In the genomic region with DNA sequence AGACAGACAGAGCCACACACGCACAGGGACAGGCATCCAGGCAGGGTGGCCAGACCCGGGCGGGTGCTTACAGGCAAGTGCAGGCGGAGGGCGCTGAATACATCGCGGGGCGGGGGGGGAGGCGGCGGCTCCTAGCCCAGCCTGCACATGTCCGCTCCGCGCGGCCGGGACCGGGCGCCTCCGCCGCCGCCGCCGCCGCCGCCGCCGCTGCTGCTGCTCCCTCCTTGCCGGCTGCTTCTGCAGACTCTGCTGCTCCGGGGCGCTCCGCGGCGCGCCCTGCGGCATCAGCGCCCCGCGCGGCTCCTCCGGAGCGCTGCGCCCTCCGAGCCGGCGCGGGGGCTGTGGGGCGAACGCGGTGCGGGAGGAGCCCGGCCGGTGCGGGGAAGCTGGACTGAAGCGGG, we compare ENCODE assay signal across 8 mouse cellular contexts. TPM values are rescaled to one million over a fixed set of nuclear protein-coding genes. Genes with fewer than 3 reads are reported as not detected.
DNase-seq lines count a peak whose midpoint lies in the region; ATAC-seq lines count a peak whose summit lies in the region.

TSS of gene Fgf18 (minus strand) at position 230 of the 401 bp plus-strand sequence.

- H3K4me2 ChIP-seq in heart, embryonic 14.5 days (ENCODE audit: low read length) = peak within 1 kb of the TSS; percentile 67
- H3K4me2 ChIP-seq in midbrain, embryonic 15.5 days = peak within 1 kb of the TSS; percentile 94

- H3K27me3 ChIP-seq in heart, embryonic 14.5 days (ENCODE audit: control insufficient read depth, insufficient read depth, low read length) = peaks cover 8% of the 10 kb centered on the region; the same call in 1 of the 2 replicates
- H3K27me3 ChIP-seq in midbrain, embryonic 15.5 days (replicated peaks) = peaks cover 12% of the 10 kb centered on the region; the same call in 1 of the 2 replicates

- H3K4me3 ChIP-seq in heart, embryonic 14.5 days (ENCODE audit: control insufficient read depth in 1 of 2, insufficient read depth in 1 of 2, low read depth in 1 of 2, low read length in 2 of 2) = peak within 1 kb of the TSS; percentile 54 to 66
- peak within 1 kb of the TSS; percentile 73 for H3K4me3 ChIP-seq in midbrain, embryonic 15.5 days

- H3K9me3 ChIP-seq in heart, embryonic 14.5 days (ENCODE audit: control insufficient read depth, low read length) = no peaks in the 10 kb centered on the region
- no peaks in the 10 kb centered on the region for H3K9me3 ChIP-seq in midbrain, embryonic 15.5 days

- H3K9ac ChIP-seq in heart, embryonic 14.5 days (ENCODE audit: low read length) = peak within 1 kb of the TSS; percentile 59
- H3K9ac ChIP-seq in midbrain, embryonic 15.5 days = peak within 1 kb of the TSS; percentile 59

- ATAC-seq in heart, embryonic 14.5 days (ENCODE audit: insufficient number of reproducible peaks, insufficient read depth, low FRiP score, low read depth) = peak; percentile 4; the same call in 1 of the 2 replicates
- peak; percentile 70 for ATAC-seq in midbrain, embryonic 15.5 days (replicated peaks)

- H3K4me1 ChIP-seq in heart, embryonic 14.5 days (ENCODE audit: control insufficient read depth in 2 of 2, insufficient read depth in 2 of 2, low read length in 2 of 2) = peaks cover 38 to 47% of the 10 kb centered on the region in 2 experiments
- H3K4me1 ChIP-seq in midbrain, embryonic 15.5 days = peaks cover 28% of the 10 kb centered on the region

- DNase-seq in gastrocnemius, adult 18-20 months (ENCODE audit: low spot score) = peak; percentile 11
- DNase-seq in gastrocnemius, adult 8-10 months (ENCODE audit: low spot score in 2 of 2) = no peak
- DNase-seq in CD8-positive naive resting alpha-beta T cell, adult 2 months (ENCODE audit: low read depth in 2 of 2, low spot score in 2 of 2) = peak; percentile 8 to 19
- peak; percentile 57 to 65 for DNase-seq in cerebellum, postnatal 25 days
- peak; percentile 26 to 64 for DNase-seq in kidney, postnatal 36 days
- no peak for DNase-seq in natural killer cell, adult 2 months (ENCODE audit: low spot score in 2 of 2)

- H3K36me3 ChIP-seq in heart, embryonic 14.5 days (ENCODE audit: control insufficient read depth, insufficient read depth, low read length) = peaks cover 30% of the 10 kb centered on the region
- H3K36me3 ChIP-seq in midbrain, embryonic 15.5 days (replicated peaks) = peaks cover 25% of the 10 kb centered on the region

- WGBS in heart, embryonic 14.5 days = 0% methylated on average over 27 of the region's 53 CpGs
- WGBS in midbrain, embryonic 15.5 days = under 1% methylated on average over 37 of the region's 53 CpGs

- H3K27ac ChIP-seq in heart, embryonic 14.5 days (replicated peaks in 1 of 2; ENCODE audit: control insufficient read depth in 1 of 2, insufficient read depth in 1 of 2, low read depth in 2 of 2, low read length in 2 of 2) = peak within 1 kb of the TSS; percentile 83 to 91
- H3K27ac ChIP-seq in midbrain, embryonic 15.5 days = peak within 1 kb of the TSS; percentile 77

RNA-seq across cellular contexts. Expression of gene Fgf18, which starts in this region (rescaled TPM):
- 1 to 10 TPM; 1.0 to 1.1 TPM for total RNA-seq in gastrocnemius, adult 18-20 months (2021)
- total RNA-seq in gastrocnemius, adult 8-10 months (2022) = 1 to 10 TPM in 2 of 4 experiments, under 1 TPM in 2; 0.54 to 2.1 (median 0.94) TPM
- polyA plus RNA-seq in heart, embryonic 14.5 days (2014; fragmentation: Nextera tagmentation; extraction: Ambion mirVana) = 7.9 and 9.5 TPM in 2 replicates
- polyA plus RNA-seq in midbrain, embryonic 15.5 days (2015; fragmentation: Nextera tagmentation; extraction: Ambion mirVana) = 3.8 and 5.0 TPM in 2 replicates

Comparison
In these comparisons a context has a peak if more than half of its experiments do, and no peak if none do; other contexts are left out.
1. DNase-seq: peak in gastrocnemius, adult 18-20 months (single experiment), CD8-positive naive resting alpha-beta T cell, adult 2 months (2 of 2), cerebellum, postnatal 25 days (2 of 2) and kidney, postnatal 36 days (2 of 2); none in gastrocnemius, adult 8-10 months (0 of 2) and natural killer cell, adult 2 months (0 of 2).